20 mouse cellular contexts compared by ENCODE assay signal in the genomic region with DNA sequence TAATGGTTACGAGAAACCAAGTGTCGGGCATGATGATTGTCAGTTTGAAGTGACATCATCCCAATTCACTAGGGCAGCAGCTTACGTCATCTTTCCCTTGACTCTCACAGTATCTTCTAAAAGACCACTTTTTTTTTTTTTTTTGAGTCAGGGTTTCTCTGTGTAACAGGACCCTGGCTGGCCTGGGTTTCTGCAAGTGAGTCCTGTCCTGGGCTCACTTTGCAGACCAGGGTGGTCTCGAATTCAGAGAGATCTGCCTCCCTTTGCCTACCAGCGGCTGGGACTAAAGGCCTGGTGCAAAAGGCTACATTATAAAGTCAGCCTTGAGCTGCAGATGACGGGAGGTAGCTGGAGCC. TPM values are rescaled to one million over a fixed set of nuclear protein-coding genes. Genes with fewer than 3 reads are reported as not detected.
DNase-seq lines count a peak whose midpoint lies in the region; ATAC-seq lines count a peak whose summit lies in the region.
"Had no signal": no experiment of that assay in that cellular context is flagged by ENCODE, and none has a peak within 500 bp of the region (broad histone marks: within the 10 kb centered on the region; RNA-seq: fewer than 3 reads in every experiment).

No protein-coding gene starts in this region.

- H3K4me3 ChIP-seq in hindbrain, embryonic 10.5 days, result no peak overlapping the region
- no peak overlapping the region for H3K4me3 ChIP-seq in hindbrain, embryonic 14.5 days (replicated peaks; ENCODE audit: low read length)
- H3K4me3 ChIP-seq in midbrain, embryonic 10.5 days, result no peak overlapping the region
- no peak overlapping the region for H3K4me3 ChIP-seq in midbrain, embryonic 14.5 days (replicated peaks; ENCODE audit: low read depth, low read length)
- no peak overlapping the region for H3K4me3 ChIP-seq in liver, embryonic 13.5 days (replicated peaks)
- H3K4me3 ChIP-seq: forebrain, embryonic 15.5 days; limb, embryonic 12.5 days; megakaryocyte, embryonic 14.5 days; neural tube, embryonic 15.5 days; stomach, embryonic 15.5 days had no signal

- DNase-seq in hindbrain, embryonic 10.5 days (ENCODE audit: low spot score), result no peak
- DNase-seq in hindbrain, embryonic 14.5 days (ENCODE audit: low spot score), result no peak
- no peak for DNase-seq in midbrain, embryonic 10.5 days (ENCODE audit: low spot score)
- DNase-seq in midbrain, embryonic 14.5 days, result no peak
- DNase-seq in liver, embryonic 13.5 days, result no peak
- DNase-seq in yolk sac, embryonic 10.5 days (ENCODE audit: low spot score), result no peak
- no peak for DNase-seq in left cerebral cortex, adult 8-10 months (ENCODE audit: low spot score in 2 of 2)
- DNase-seq: adrenal gland, postnatal 10 days; cerebellum, adult 2 months; cerebellum, postnatal 25 days; gastrocnemius, postnatal 10 days; kidney, adult 18-20 months; kidney, postnatal 14 days; lung, adult 2 months; thymus, postnatal 25 days had no signal

- H3K36me3 ChIP-seq in hindbrain, embryonic 10.5 days, result 0 out of 2 replicates have a peak, but pooled peaks cover 3% of the 10 kb centered on the region
- H3K36me3 ChIP-seq in hindbrain, embryonic 14.5 days (replicated peaks; ENCODE audit: control insufficient read depth, insufficient read depth), result no peaks in the 10 kb centered on the region
- H3K36me3 ChIP-seq in midbrain, embryonic 10.5 days, result 0 out of 2 replicates have a peak, but pooled peaks cover 3% of the 10 kb centered on the region
- H3K36me3 ChIP-seq in midbrain, embryonic 14.5 days (ENCODE audit: control insufficient read depth, insufficient read depth, low read length), result no peaks in the 10 kb centered on the region
- H3K36me3 ChIP-seq in liver, embryonic 13.5 days, result peaks cover 64% of the 10 kb centered on the region
- H3K36me3 ChIP-seq: forebrain, embryonic 15.5 days; limb, embryonic 12.5 days; neural tube, embryonic 15.5 days; stomach, embryonic 15.5 days had no signal

- H3K4me1 ChIP-seq in hindbrain, embryonic 10.5 days (replicated peaks), result peaks cover 33% of the 10 kb centered on the region
- H3K4me1 ChIP-seq in hindbrain, embryonic 14.5 days (replicated peaks; ENCODE audit: control insufficient read depth, insufficient read depth, low read length), result peaks cover 6% of the 10 kb centered on the region; the same call in 1 of the 2 replicates
- H3K4me1 ChIP-seq in midbrain, embryonic 10.5 days, result peaks cover 32% of the 10 kb centered on the region
- peaks cover 8% of the 10 kb centered on the region for H3K4me1 ChIP-seq in midbrain, embryonic 14.5 days (ENCODE audit: control insufficient read depth, insufficient read depth, low read length)
- peaks cover 26% of the 10 kb centered on the region for H3K4me1 ChIP-seq in liver, embryonic 13.5 days (replicated peaks)
- H3K4me1 ChIP-seq: forebrain, embryonic 15.5 days; neural tube, embryonic 15.5 days; stomach, embryonic 15.5 days had no signal

- no peak for ATAC-seq in hindbrain, embryonic 14.5 days (ENCODE audit: low FRiP score)
- ATAC-seq in midbrain, embryonic 14.5 days (ENCODE audit: low FRiP score, low TSS enrichment), result no peak
- 0 out of 2 replicates have a peak, but pooled peaks have one; percentile 7 for ATAC-seq in liver, embryonic 13.5 days (ENCODE audit: low read depth)
- ATAC-seq: forebrain, embryonic 15.5 days had no signal

- WGBS in hindbrain, embryonic 10.5 days, result 80% methylated on average over 6 of the region's 6 CpGs
- 86% methylated on average over 6 of the region's 6 CpGs for WGBS in hindbrain, embryonic 14.5 days
- WGBS in midbrain, embryonic 10.5 days, result 88% methylated on average over 6 of the region's 6 CpGs
- 78% methylated on average over 6 of the region's 6 CpGs for WGBS in midbrain, embryonic 14.5 days
- 76% methylated on average over 6 of the region's 6 CpGs for WGBS in liver, embryonic 13.5 days (ENCODE audit: insufficient replicate concordance)

- H3K4me2 ChIP-seq in hindbrain, embryonic 14.5 days (replicated peaks), result no peak overlapping the region
- H3K4me2 ChIP-seq in midbrain, embryonic 14.5 days (ENCODE audit: low read length), result no peak overlapping the region
- peak overlapping the region; percentile 40 for H3K4me2 ChIP-seq in liver, embryonic 13.5 days
- H3K4me2 ChIP-seq: forebrain, embryonic 15.5 days; limb, embryonic 12.5 days; neural tube, embryonic 15.5 days; stomach, embryonic 15.5 days had no signal

- no peaks in the 10 kb centered on the region for H3K27me3 ChIP-seq in hindbrain, embryonic 10.5 days (ENCODE audit: insufficient read depth, poor library complexity, severe bottlenecking)
- H3K27me3 ChIP-seq in hindbrain, embryonic 14.5 days (ENCODE audit: control insufficient read depth, insufficient read depth, low read length), result no peaks in the 10 kb centered on the region
- H3K27me3 ChIP-seq in midbrain, embryonic 10.5 days (ENCODE audit: low read depth, poor library complexity, severe bottlenecking), result no peaks in the 10 kb centered on the region
- no peaks in the 10 kb centered on the region for H3K27me3 ChIP-seq in midbrain, embryonic 14.5 days (ENCODE audit: control insufficient read depth, insufficient read depth, low read length)
- no peaks in the 10 kb centered on the region for H3K27me3 ChIP-seq in liver, embryonic 13.5 days
- H3K27me3 ChIP-seq: forebrain, embryonic 15.5 days; limb, embryonic 12.5 days; neural tube, embryonic 15.5 days; stomach, embryonic 15.5 days had no signal

- H3K27ac ChIP-seq in hindbrain, embryonic 10.5 days, result peak overlapping the region; percentile 45; the same call in 1 of the 2 replicates
- H3K27ac ChIP-seq in hindbrain, embryonic 14.5 days, result no peak overlapping the region
- peak overlapping the region; percentile 7; the same call in 1 of the 2 replicates for H3K27ac ChIP-seq in midbrain, embryonic 10.5 days (replicated peaks)
- no peak overlapping the region for H3K27ac ChIP-seq in midbrain, embryonic 14.5 days (replicated peaks; ENCODE audit: low read depth, low read length)
- peak overlapping the region; percentile 55 for H3K27ac ChIP-seq in liver, embryonic 13.5 days
- H3K27ac ChIP-seq: forebrain, embryonic 15.5 days; limb, embryonic 12.5 days; neural tube, embryonic 15.5 days; stomach, embryonic 15.5 days had no signal

- no peaks in the 10 kb centered on the region for H3K9me3 ChIP-seq in hindbrain, embryonic 10.5 days
- H3K9me3 ChIP-seq in hindbrain, embryonic 14.5 days (ENCODE audit: control insufficient read depth, low read length), result no peaks in the 10 kb centered on the region
- no peaks in the 10 kb centered on the region for H3K9me3 ChIP-seq in midbrain, embryonic 10.5 days (replicated peaks)
- H3K9me3 ChIP-seq in midbrain, embryonic 14.5 days (ENCODE audit: control insufficient read depth, low read length), result no peaks in the 10 kb centered on the region
- H3K9me3 ChIP-seq in liver, embryonic 13.5 days (replicated peaks), result no peaks in the 10 kb centered on the region
- H3K9me3 ChIP-seq: forebrain, embryonic 15.5 days; limb, embryonic 12.5 days; megakaryocyte, embryonic 14.5 days; neural tube, embryonic 15.5 days; stomach, embryonic 15.5 days had no signal

- no peak overlapping the region for H3K9ac ChIP-seq in hindbrain, embryonic 14.5 days
- H3K9ac ChIP-seq in midbrain, embryonic 14.5 days (replicated peaks; ENCODE audit: low read length), result no peak overlapping the region
- H3K9ac ChIP-seq in liver, embryonic 13.5 days, result no peak overlapping the region
- H3K9ac ChIP-seq: forebrain, embryonic 15.5 days; limb, embryonic 12.5 days; neural tube, embryonic 15.5 days; stomach, embryonic 15.5 days had no signal

RNA-seq across cellular contexts. Expression of a gene that starts 29.9 kb away (rescaled TPM):
- 17.0 and 23.6 TPM in 2 replicates for polyA plus RNA-seq in hindbrain, embryonic 10.5 days (2016; fragmentation: Nextera tagmentation; extraction: Ambion mirVana)
- polyA plus RNA-seq in hindbrain, embryonic 14.5 days (2014; fragmentation: Nextera tagmentation; extraction: Ambion mirVana), result 14.9 and 15.7 TPM in 2 replicates
- 20.9 and 22.7 TPM in 2 replicates for polyA plus RNA-seq in midbrain, embryonic 10.5 days (2016; fragmentation: Nextera tagmentation; extraction: Ambion mirVana)
- polyA plus RNA-seq in midbrain, embryonic 14.5 days (2014; fragmentation: Nextera tagmentation; extraction: Ambion mirVana), result 5.6 and 12.3 TPM in 2 replicates
- 61.3 and 76.0 TPM in 2 replicates for polyA plus RNA-seq in liver, embryonic 13.5 days (2015; fragmentation: Nextera tagmentation; extraction: Ambion mirVana)
- 1 to 10 TPM; 2.4 to 3.6 (median 2.7) TPM for total RNA-seq in left cerebral cortex, adult 8-10 months (2022)

Comparison
In these comparisons a context has a peak if more than half of its experiments do, and no peak if none do; other contexts are left out.
1. H3K27ac ChIP-seq: peak in hindbrain, embryonic 10.5 days (single experiment), midbrain, embryonic 10.5 days (single experiment) and liver, embryonic 13.5 days (single experiment); none in hindbrain, embryonic 14.5 days (single experiment) and midbrain, embryonic 14.5 days (single experiment).